Mouse (Mus musculus): ENCODE data around the gene Zfp219. TPM values are rescaled to one million over a fixed set of nuclear protein-coding genes. Genes with fewer than 3 reads are reported as not detected.
A peak's percentile ranks its signal among the peaks of the same experiment; 100 is the strongest.

Zfp219 gene
- polyA plus RNA-seq, 1 experiment, result 17.6 TPM

- TF ChIP-seq CEBPB (IDR thresholded peaks at IDR 0.05; ENCODE audit: low read depth) (peak; percentile 47), USF1 (IDR thresholded peaks at IDR 0.05; ENCODE audit: low read depth) (no peak), MAX (IDR thresholded peaks at IDR 0.05) (no peak), MYOG (IDR thresholded peaks at IDR 0.05; ENCODE audit: control insufficient read depth, extremely low read depth, insufficient read length) (no peak), FOSL1 (IDR thresholded peaks at IDR 0.05; ENCODE audit: insufficient read depth, low read length, poor library complexity, severe bottlenecking) (no peak)
- Histone ChIP-seq H3ac (ENCODE audit: control insufficient read depth, insufficient read length, low read depth) (peak overlapping the region; percentile 58), H3K27me3 (ENCODE audit: control insufficient read depth, insufficient read depth, insufficient read length) (no peaks in the 10 kb centered on the region), H3K79me3 (ENCODE audit: low read depth) (peaks cover 5% of the 10 kb centered on the region), H3K36me3 (ENCODE audit: control insufficient read depth, insufficient read depth) (peaks cover 30% of the 10 kb centered on the region), H3K79me2 (ENCODE audit: control insufficient read depth, insufficient read depth) (peaks cover 29% of the 10 kb centered on the region), H3K4me3 (ENCODE audit: insufficient read depth, poor library complexity, severe bottlenecking) (peak overlapping the region; percentile 59)
Measured at GRCm38 (mm10) chr14:51986153-51986505, 34.4 kb downstream of the Zfp219 start.

- peak; percentile 76 for TF ChIP-seq MYOD1 (IDR thresholded peaks at IDR 0.05; ENCODE audit: control insufficient read depth, insufficient read length, low read depth)
- no peak for TF ChIP-seq MYOG (IDR thresholded peaks at IDR 0.05; ENCODE audit: control insufficient read depth, extremely low read depth, insufficient read length)
- Histone ChIP-seq H3K27me3 (ENCODE audit: control insufficient read depth, insufficient read depth, insufficient read length) (no peaks in the 10 kb centered on the region), H3K4me3 (ENCODE audit: insufficient read depth, poor library complexity, severe bottlenecking) (peak overlapping the region; percentile 59), H3K79me3 (ENCODE audit: low read depth) (peaks cover 5% of the 10 kb centered on the region), H3K36me3 (ENCODE audit: control insufficient read depth, insufficient read depth) (peaks cover 24% of the 10 kb centered on the region), H3K79me2 (ENCODE audit: control insufficient read depth, insufficient read depth) (peaks cover 29% of the 10 kb centered on the region), H3ac (ENCODE audit: control insufficient read depth, insufficient read length, low read depth) (peak overlapping the region; percentile 99)
Measured at GRCm38 (mm10) chr14:51985301-51986152, 35.0 kb downstream of the Zfp219 start.

- Histone ChIP-seq H3K36me3 (ENCODE audit: control insufficient read depth, insufficient read depth) (peaks cover 18% of the 10 kb centered on the region), H3K27me3 (ENCODE audit: control insufficient read depth, insufficient read depth, insufficient read length) (no peaks in the 10 kb centered on the region), H3K79me3 (ENCODE audit: low read depth) (peaks cover 5% of the 10 kb centered on the region), H3ac (ENCODE audit: control insufficient read depth, insufficient read length, low read depth) (peak within 1 kb of the TSS; percentile 99), H3K79me2 (ENCODE audit: control insufficient read depth, insufficient read depth) (peaks cover 29% of the 10 kb centered on the region), H3K4me3 (ENCODE audit: insufficient read depth, poor library complexity, severe bottlenecking) (peak within 1 kb of the TSS; percentile 59)
- TF ChIP-seq CEBPB (IDR thresholded peaks at IDR 0.05; ENCODE audit: low read depth) (no peak), FOSL1 (IDR thresholded peaks at IDR 0.05; ENCODE audit: insufficient read depth, low read length, poor library complexity, severe bottlenecking) (no peak), MYOD1 (IDR thresholded peaks at IDR 0.05; ENCODE audit: control insufficient read depth, insufficient read length, low read depth) (no peak), MYOG (IDR thresholded peaks at IDR 0.05; ENCODE audit: control insufficient read depth, extremely low read depth, insufficient read length) (no peak), MAX (IDR thresholded peaks at IDR 0.05) (no peak), CTCF (IDR thresholded peaks at IDR 0.05; ENCODE audit: control insufficient read depth, insufficient read depth, insufficient read length) (no peak), USF1 (IDR thresholded peaks at IDR 0.05; ENCODE audit: low read depth) (no peak)
Measured at GRCm38 (mm10) chr14:51984247-51985231, 36.0 kb downstream of the Zfp219 start, which contains the start of gene Arhgef40. Gene Arhgef40 (plus strand): TSS chr14:51984719.

GRCm38 (mm10) chr14:51983855-51984246 lies 36.7 kb downstream of the Zfp219 start:
- Histone ChIP-seq H3K79me3 (ENCODE audit: low read depth) (peaks cover 5% of the 10 kb centered on the region), H3K79me2 (ENCODE audit: control insufficient read depth, insufficient read depth) (peaks cover 26% of the 10 kb centered on the region), H3ac (ENCODE audit: control insufficient read depth, insufficient read length, low read depth) (no peak overlapping the region), H3K36me3 (ENCODE audit: control insufficient read depth, insufficient read depth) (peaks cover 13% of the 10 kb centered on the region), H3K4me3 (ENCODE audit: insufficient read depth, poor library complexity, severe bottlenecking) (peak overlapping the region; percentile 59), H3K27me3 (ENCODE audit: control insufficient read depth, insufficient read depth, insufficient read length) (no peaks in the 10 kb centered on the region)
- TF ChIP-seq MYOG (IDR thresholded peaks at IDR 0.05; ENCODE audit: control insufficient read depth, extremely low read depth, insufficient read length) (no peak), MAX (IDR thresholded peaks at IDR 0.05) (no peak), FOSL1 (IDR thresholded peaks at IDR 0.05; ENCODE audit: insufficient read depth, low read length, poor library complexity, severe bottlenecking) (no peak), CEBPB (IDR thresholded peaks at IDR 0.05; ENCODE audit: low read depth) (no peak), MYOD1 (IDR thresholded peaks at IDR 0.05; ENCODE audit: control insufficient read depth, insufficient read length, low read depth) (no peak), USF1 (IDR thresholded peaks at IDR 0.05; ENCODE audit: low read depth) (no peak), CTCF (IDR thresholded peaks at IDR 0.05; ENCODE audit: control insufficient read depth, insufficient read depth, insufficient read length) (no peak)

GRCm38 (mm10) chr14:51983251-51983650 lies 37.3 kb downstream of the Zfp219 start:
- H3K79me2 ChIP-seq (ENCODE audit: control insufficient read depth, insufficient read depth), result peaks cover 21% of the 10 kb centered on the region
- no peak overlapping the region for H3K4me3 ChIP-seq (ENCODE audit: insufficient read depth, poor library complexity, severe bottlenecking)
- peaks cover 8% of the 10 kb centered on the region for H3K36me3 ChIP-seq (ENCODE audit: control insufficient read depth, insufficient read depth)
- TF ChIP-seq MYOG (IDR thresholded peaks at IDR 0.05; ENCODE audit: control insufficient read depth, extremely low read depth, insufficient read length) (no peak), USF1 (IDR thresholded peaks at IDR 0.05; ENCODE audit: low read depth) (no peak)
- no peak overlapping the region for H3ac ChIP-seq (ENCODE audit: control insufficient read depth, insufficient read length, low read depth)
- peaks cover 3% of the 10 kb centered on the region for H3K79me3 ChIP-seq (ENCODE audit: low read depth)
- H3K27me3 ChIP-seq (ENCODE audit: control insufficient read depth, insufficient read depth, insufficient read length), result no peaks in the 10 kb centered on the region
